Mouse (Mus musculus): ENCODE results near the gene Hoxc9. TPM values are rescaled to one million over a fixed set of nuclear protein-coding genes. Genes with fewer than 3 reads are reported as not detected.

Hoxc9 gene
- polyA plus RNA-seq, 1 experiment from 2014 or later, result not detected

- H3K4me2 ChIP-seq (replicated peaks; ENCODE audit: low read depth), result peak overlapping the region; percentile 49
- H3K9me3 ChIP-seq (ENCODE audit: control insufficient read depth, low read length), result no peaks in the 10 kb centered on the region
- peak overlapping the region; percentile 29 for H3K4me3 ChIP-seq (ENCODE audit: low read depth, low read length)
- no peaks in the 10 kb centered on the region for H3K4me1 ChIP-seq (replicated peaks; ENCODE audit: control insufficient read depth, insufficient read depth)
- DNase-seq (ENCODE audit: low spot score), result no peak
- H3K27ac ChIP-seq (replicated peaks), result no peak overlapping the region
- H3K27me3 ChIP-seq (ENCODE audit: control insufficient read depth, insufficient read depth, low read length), result peaks cover 43% of the 10 kb centered on the region
- TF ChIP-seq EP300 (optimal IDR thresholded peaks at IDR 0.05), result no peak
- no peak for TF ChIP-seq CTCF (IDR thresholded peaks at IDR 0.05; ENCODE audit: low read depth)
- H3K9ac ChIP-seq (ENCODE audit: low read length), result no peak overlapping the region
- no peaks in the 10 kb centered on the region for H3K36me3 ChIP-seq (ENCODE audit: control insufficient read depth, insufficient read depth, low read length)
- no peak for ATAC-seq (ENCODE audit: low FRiP score, low TSS enrichment)
- 1% methylated on average over 88 of the region's 88 CpGs for WGBS
Observed at GRCm38 (mm10) chr15:102981379-102982288, 5.4 kb downstream of the Hoxc9 start.

DNA sequence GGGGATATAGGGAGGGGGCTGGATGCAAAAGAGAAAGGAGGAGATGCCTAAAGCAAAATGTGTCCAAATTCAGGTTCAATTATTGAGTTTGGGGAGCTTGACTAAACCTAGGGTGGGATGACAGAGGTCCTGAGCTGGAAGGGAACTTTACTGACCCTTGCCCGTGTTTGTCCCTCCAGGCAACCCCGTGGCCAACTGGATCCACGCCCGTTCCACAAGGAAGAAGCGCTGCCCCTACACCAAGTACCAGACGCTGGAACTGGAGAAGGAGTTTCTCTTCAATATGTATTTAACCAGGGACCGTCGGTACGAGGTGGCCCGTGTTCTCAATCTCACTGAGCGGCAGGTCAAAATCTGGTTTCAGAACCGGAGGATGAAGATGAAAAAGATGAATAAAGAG lies 7.5 kb downstream of the Hoxc9 start:
- no peak overlapping the region for H3K9ac ChIP-seq (ENCODE audit: low read length)
- 5% methylated on average over 12 of the region's 12 CpGs for whole genome bisulfite sequencing
- H3K4me3 ChIP-seq (ENCODE audit: low read depth, low read length), result no peak overlapping the region
- TF ChIP-seq EP300 (optimal IDR thresholded peaks at IDR 0.05), result no peak
- TF ChIP-seq CTCF (IDR thresholded peaks at IDR 0.05; ENCODE audit: low read depth), result no peak
- no peak overlapping the region for H3K27ac ChIP-seq (replicated peaks)
- H3K9me3 ChIP-seq (ENCODE audit: control insufficient read depth, low read length), result no peaks in the 10 kb centered on the region
- H3K36me3 ChIP-seq (ENCODE audit: control insufficient read depth, insufficient read depth, low read length), result no peaks in the 10 kb centered on the region
- no peak overlapping the region for H3K4me2 ChIP-seq (replicated peaks; ENCODE audit: low read depth)
- peaks cover 43% of the 10 kb centered on the region; the same call in 1 of the 2 replicates for H3K27me3 ChIP-seq (ENCODE audit: control insufficient read depth, insufficient read depth, low read length)
- ATAC-seq (ENCODE audit: low FRiP score, low TSS enrichment) (no peak), DNase-seq (ENCODE audit: low spot score) (no peak)
- H3K4me1 ChIP-seq (replicated peaks; ENCODE audit: control insufficient read depth, insufficient read depth), result no peaks in the 10 kb centered on the region

DNA sequence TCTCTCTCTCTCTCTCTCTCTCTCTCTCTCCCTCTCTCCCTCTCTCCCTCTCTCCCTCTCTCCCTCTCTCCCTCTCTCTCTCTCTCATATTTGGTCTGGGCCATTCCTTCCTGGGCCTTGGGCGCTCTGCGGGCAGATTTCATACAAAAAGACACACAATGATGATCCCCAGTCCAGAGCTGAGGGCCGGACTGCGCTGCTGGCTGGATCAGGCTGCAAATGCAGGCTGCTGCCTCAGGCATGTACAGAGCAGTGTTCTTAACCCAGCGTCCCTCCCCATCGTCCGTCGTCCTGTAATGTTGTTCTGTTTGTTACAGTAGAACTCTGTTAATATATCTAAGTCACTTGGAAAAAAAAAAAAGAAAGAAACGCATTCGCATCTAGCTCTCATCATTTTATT lies 8.3 kb downstream of the Hoxc9 start:
- DNase-seq (ENCODE audit: low spot score), result no peak
- Histone ChIP-seq H3K27me3 (ENCODE audit: control insufficient read depth, insufficient read depth, low read length) (peaks cover 39% of the 10 kb centered on the region; the same call in 1 of the 2 replicates), H3K4me1 (replicated peaks; ENCODE audit: control insufficient read depth, insufficient read depth) (no peaks in the 10 kb centered on the region), H3K9ac (ENCODE audit: low read length) (no peak overlapping the region), H3K36me3 (ENCODE audit: control insufficient read depth, insufficient read depth, low read length) (no peaks in the 10 kb centered on the region), H3K4me2 (replicated peaks; ENCODE audit: low read depth) (no peak overlapping the region), H3K27ac (replicated peaks) (no peak overlapping the region), H3K9me3 (ENCODE audit: control insufficient read depth, low read length) (no peaks in the 10 kb centered on the region), H3K4me3 (ENCODE audit: low read depth, low read length) (no peak overlapping the region)
- 11% methylated on average over 10 of the region's 10 CpGs for WGBS
- no peak for ATAC-seq (ENCODE audit: low FRiP score, low TSS enrichment)
- TF ChIP-seq EP300 (optimal IDR thresholded peaks at IDR 0.05), result no peak
- no peak for TF ChIP-seq CTCF (IDR thresholded peaks at IDR 0.05; ENCODE audit: low read depth)

DNA sequence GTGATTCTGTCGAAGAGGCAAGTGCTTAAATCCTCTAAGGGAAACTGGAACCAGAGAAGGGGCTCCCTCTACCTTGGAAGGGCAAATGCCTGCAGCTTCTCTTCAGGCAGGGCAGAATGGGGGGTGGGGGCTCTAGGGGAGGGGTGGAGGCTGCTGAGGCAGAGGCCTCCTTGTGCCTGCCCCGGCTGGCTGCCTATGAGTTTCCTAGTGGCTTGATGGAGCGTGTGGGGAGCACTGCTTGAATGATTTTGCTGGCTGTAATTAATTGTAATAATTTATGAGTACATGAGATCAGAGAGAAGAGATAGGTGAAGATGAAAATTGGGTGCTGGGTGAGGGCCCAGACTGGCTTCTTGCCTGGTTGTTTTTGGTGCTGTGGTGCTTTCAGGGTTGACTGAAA lies 8.7 kb downstream of the Hoxc9 start:
- Histone ChIP-seq H3K4me2 (replicated peaks; ENCODE audit: low read depth) (no peak overlapping the region), H3K27ac (replicated peaks) (no peak overlapping the region), H3K9me3 (ENCODE audit: control insufficient read depth, low read length) (no peaks in the 10 kb centered on the region), H3K27me3 (ENCODE audit: control insufficient read depth, insufficient read depth, low read length) (peaks cover 43% of the 10 kb centered on the region; the same call in 1 of the 2 replicates), H3K9ac (ENCODE audit: low read length) (no peak overlapping the region), H3K36me3 (ENCODE audit: control insufficient read depth, insufficient read depth, low read length) (no peaks in the 10 kb centered on the region), H3K4me3 (ENCODE audit: low read depth, low read length) (no peak overlapping the region), H3K4me1 (replicated peaks; ENCODE audit: control insufficient read depth, insufficient read depth) (no peaks in the 10 kb centered on the region)
- 22% methylated on average over 3 of the region's 3 CpGs for WGBS
- no peak for TF ChIP-seq CTCF (IDR thresholded peaks at IDR 0.05; ENCODE audit: low read depth)
- TF ChIP-seq EP300 (optimal IDR thresholded peaks at IDR 0.05), result no peak
- DNase-seq (ENCODE audit: low spot score) (no peak), ATAC-seq (ENCODE audit: low FRiP score, low TSS enrichment) (no peak)

- H3K27me3 ChIP-seq (ENCODE audit: control insufficient read depth, insufficient read depth, low read length), result peaks cover 32% of the 10 kb centered on the region
- H3K4me3 ChIP-seq (ENCODE audit: low read depth, low read length), result no peak overlapping the region
- peak; percentile 92 for DNase-seq (ENCODE audit: low spot score)
- no peak overlapping the region for H3K4me2 ChIP-seq (replicated peaks; ENCODE audit: low read depth)
- peak; percentile 63 for ATAC-seq (ENCODE audit: low FRiP score, low TSS enrichment)
- no peaks in the 10 kb centered on the region for H3K36me3 ChIP-seq (ENCODE audit: control insufficient read depth, insufficient read depth, low read length)
- no peak overlapping the region for H3K9ac ChIP-seq (ENCODE audit: low read length)
- H3K27ac ChIP-seq (replicated peaks), result no peak overlapping the region
- WGBS, result 6% methylated on average over 21 of the region's 21 CpGs
- H3K9me3 ChIP-seq (ENCODE audit: control insufficient read depth, low read length), result no peaks in the 10 kb centered on the region
- TF ChIP-seq EP300 (optimal IDR thresholded peaks at IDR 0.05) (no peak), CTCF (IDR thresholded peaks at IDR 0.05; ENCODE audit: low read depth) (peak; percentile 94)
- no peaks in the 10 kb centered on the region for H3K4me1 ChIP-seq (replicated peaks; ENCODE audit: control insufficient read depth, insufficient read depth)
Observed at GRCm38 (mm10) chr15:102987124-102987833, 11.0 kb downstream of the Hoxc9 start.

Measured in stomach, postnatal 0 days (tissue).